Mouse (Mus musculus) CH12.LX (cell line): ENCODE data around the gene Rassf10.

Experiments
- CHD2 ChIP-seq: IDR thresholded peaks from 2 replicates; pipeline ENCODE4 v1.6.1; 2011; ENCODE audit warnings: low read length, improper control_type of control experiment
- ELF1 ChIP-seq: IDR thresholded peaks from 2 replicates; pipeline ENCODE4 v1.6.1; 2014; ENCODE audit warnings: low read depth, mild to moderate bottlenecking, inconsistent platforms, low read length, improper control_type of control experiment
- KAT2A ChIP-seq: IDR thresholded peaks from 2 replicates; pipeline ENCODE4 v1.6.1; 2012; ENCODE audit warnings: low read length, improper control_type of control experiment, inconsistent platforms; ENCODE audit not compliant: insufficient replicate concordance
- MEF2A ChIP-seq: IDR thresholded peaks from 2 replicates; pipeline ENCODE4 v1.6.1; 2014; ENCODE audit warnings: low read depth, mild to moderate bottlenecking, inconsistent platforms, low read length, improper control_type of control experiment, borderline replicate concordance
- ZNF384 ChIP-seq: IDR thresholded peaks from 2 replicates; pipeline ENCODE4 v1.6.1; 2012; ENCODE audit warnings: low read depth, low read length, improper control_type of control experiment, inconsistent platforms

- no peak for TF ChIP-seq KAT2A
- no peak for TF ChIP-seq ELF1
- TF ChIP-seq ZNF384: no peak
- no peak for TF ChIP-seq MEF2A
- no peak for TF ChIP-seq CHD2
Measured at GRCm38 (mm10) chr7:112946706-112947105, 7.1 kb upstream of the Rassf10 start.
